Mouse (Mus musculus): Measurements from ENCODE around the gene Eif4e3.

GRCm38 (mm10) chr6:99575633-99576032 is 90.9 kb downstream of the Eif4e3 start:
- TF ChIP-seq CTCF (IDR thresholded peaks at IDR 0.05; ENCODE audit: insufficient read depth, low read length) (no peak), POLR2A (IDR thresholded peaks at IDR 0.05; ENCODE audit: borderline replicate concordance, extremely low read depth, low read depth, low read length) (no peak)
